Mouse (Mus musculus) heart, adult 8-10 months (tissue): ENCODE data around the gene Tapbp. TPM values are rescaled to one million over a fixed set of nuclear protein-coding genes. Genes with fewer than 3 reads are reported as not detected.
"Not testable (repeated sequence)": the region's sequence is repeated elsewhere in the genome, so short reads cannot be mapped to it uniquely, and the experiment has no call there.

Experiments
- DNase-seq: peaks from one replicate; pipeline ENCODE4 v3.0.0; 2022; ENCODE audit warnings: low spot score
- total RNA-seq, 4 experiments: library from RNA; stranded (reverse); gene quantifications; 2 replicates each; pipeline ENCODE4 v1.2.4; 2022

Tapbp gene
- total RNA-seq = 100 to 1,000 TPM in 2 of 4 experiments, 10 to 100 TPM in 2; 96.8 to 113 (median 105) TPM

GRCm38 (mm10) chr17:33915671-33916250 lies at the start of gene Tapbp, which contains the start of gene Zbtb22:
Gene Tapbp, plus strand, starts transcription at chr17:33915899.
Gene Zbtb22, plus strand, starts transcription at chr17:33915904.
- DNase-seq = peak; percentile 98

DNA sequence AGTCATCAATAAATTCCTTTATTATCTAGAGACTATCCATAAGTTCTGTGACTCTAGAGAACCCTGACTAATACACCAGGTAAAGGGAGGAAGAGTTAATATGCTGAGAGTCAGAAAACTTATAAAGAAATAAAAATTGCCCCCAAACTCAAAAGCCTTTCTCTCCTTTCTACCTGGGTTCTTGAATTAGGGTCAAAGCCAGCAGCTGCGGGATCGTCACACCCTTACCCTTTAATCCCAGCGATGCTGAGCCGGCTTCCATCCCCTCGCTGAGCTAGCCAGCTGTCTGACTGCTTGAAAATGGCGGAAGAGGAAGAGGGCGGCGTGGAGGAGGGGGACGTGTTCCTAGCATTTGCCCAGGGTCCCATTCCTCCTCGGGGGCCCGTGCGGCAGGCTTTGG lies 42.2 kb upstream of the Tapbp start, which contains the start of gene Gm7029:
TSS of gene Gm7029 (plus strand) at position 301 of the 400 bp plus-strand sequence.
- not testable (repeated sequence) for DNase-seq

DNA sequence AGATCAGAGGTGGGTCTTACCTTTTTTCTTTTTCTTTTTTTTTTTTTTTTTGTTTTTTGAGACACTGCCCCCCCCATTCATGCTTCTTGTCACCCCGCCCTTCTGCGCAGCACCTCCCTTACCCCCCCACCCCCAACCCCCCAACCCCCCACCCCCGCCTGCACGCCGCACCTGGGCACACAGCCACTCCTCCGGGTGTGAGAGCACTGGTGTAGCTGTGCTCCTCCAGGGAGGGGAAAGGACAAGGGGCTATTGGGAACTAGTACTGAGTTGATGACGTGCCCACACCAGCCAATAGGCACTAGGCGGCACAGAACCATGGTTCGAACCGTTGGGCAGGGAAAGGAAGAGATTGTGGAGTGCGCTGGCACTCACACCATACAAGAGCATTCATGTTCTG lies 41.3 kb upstream of the Tapbp start:
- no peak for DNase-seq

GRCm38 (mm10) chr17:33875797-33876196 lies 39.9 kb upstream of the Tapbp start:
- not testable (repeated sequence) for DNase-seq

DNA sequence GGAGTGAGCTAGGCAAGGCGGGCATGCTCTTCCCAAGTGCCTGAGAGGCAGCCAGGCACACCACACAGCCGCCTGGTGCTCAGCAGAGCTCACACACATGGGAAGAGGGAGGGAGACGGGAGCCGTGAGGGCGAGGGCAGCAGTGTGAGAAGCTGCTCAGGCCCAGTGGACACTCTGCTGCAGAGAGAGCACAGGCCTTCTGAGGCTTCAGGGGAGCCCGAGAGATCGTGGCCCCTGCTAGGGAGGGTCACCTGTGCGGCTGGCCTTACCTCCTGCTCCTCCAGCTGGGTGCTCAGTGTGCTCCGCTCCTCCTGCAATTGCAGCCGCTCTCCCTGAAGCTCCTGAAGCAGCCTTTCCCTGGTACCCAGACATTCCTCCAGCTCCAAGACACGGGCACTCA lies 31.4 kb upstream of the Tapbp start:
- not testable (repeated sequence) for DNase-seq

GRCm38 (mm10) chr17:33887802-33888201 lies 27.9 kb upstream of the Tapbp start:
- DNase-seq = not testable (repeated sequence)

DNA sequence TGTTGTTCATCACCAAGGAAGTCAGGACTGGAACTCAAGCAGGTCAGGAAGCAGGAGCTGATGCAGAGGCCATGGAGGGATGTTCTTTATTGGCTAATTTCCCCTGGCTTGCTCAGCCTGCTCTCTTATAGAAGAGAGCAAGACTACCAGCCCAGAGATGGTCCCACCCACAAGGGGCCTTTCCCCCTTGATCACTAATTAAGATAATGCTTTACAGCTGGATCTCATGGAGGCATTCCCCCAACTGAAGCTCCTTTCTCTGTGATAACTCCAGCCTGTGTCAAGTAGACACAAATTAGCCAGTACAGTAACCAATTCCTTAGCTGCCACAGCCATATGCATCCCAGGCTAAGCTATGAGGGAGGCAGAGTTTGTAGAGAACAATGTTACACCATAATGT lies 27.5 kb upstream of the Tapbp start:
- not testable (repeated sequence) for DNase-seq

DNA sequence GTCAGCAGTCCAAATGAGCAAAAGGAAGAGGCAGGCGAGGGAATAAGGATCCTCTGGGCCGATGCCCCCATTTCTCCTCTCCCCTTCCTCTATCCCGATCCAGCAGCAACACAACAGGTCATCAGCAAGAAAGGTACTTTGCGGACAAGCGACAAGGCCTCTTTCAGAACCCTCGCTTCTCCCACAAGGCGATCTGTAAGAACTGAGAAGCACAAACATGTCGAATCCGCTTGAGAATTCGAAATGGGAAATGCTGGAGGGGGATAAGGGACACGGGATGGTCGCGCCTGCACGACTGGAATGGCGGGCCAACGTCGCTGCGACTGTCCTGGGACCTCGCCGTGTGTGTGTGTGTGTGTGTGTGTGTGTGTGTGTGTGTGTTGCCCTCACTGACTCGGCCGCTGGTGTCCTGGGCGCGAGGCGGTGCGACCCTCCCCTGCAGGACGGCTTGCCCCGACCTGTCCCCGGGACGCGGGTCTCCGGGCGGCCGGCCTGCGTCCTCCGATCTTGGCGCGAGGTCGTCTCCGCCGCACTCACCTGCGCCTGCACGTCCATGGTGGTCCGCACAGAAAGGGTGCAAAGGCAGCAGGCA lies 25.7 kb upstream of the Tapbp start:
- not testable (repeated sequence) for DNase-seq

GRCm38 (mm10) chr17:33890533-33891059 lies 25.1 kb upstream of the Tapbp start, which contains the start of gene Kifc1:
Gene Kifc1, minus strand, starts transcription at chr17:33890661.
- DNase-seq = peak; percentile 99

- DNase-seq = no peak
These were observed 24.3 kb upstream of the Tapbp start for GRCm38 (mm10) chr17:33891357-33891756.

DNA sequence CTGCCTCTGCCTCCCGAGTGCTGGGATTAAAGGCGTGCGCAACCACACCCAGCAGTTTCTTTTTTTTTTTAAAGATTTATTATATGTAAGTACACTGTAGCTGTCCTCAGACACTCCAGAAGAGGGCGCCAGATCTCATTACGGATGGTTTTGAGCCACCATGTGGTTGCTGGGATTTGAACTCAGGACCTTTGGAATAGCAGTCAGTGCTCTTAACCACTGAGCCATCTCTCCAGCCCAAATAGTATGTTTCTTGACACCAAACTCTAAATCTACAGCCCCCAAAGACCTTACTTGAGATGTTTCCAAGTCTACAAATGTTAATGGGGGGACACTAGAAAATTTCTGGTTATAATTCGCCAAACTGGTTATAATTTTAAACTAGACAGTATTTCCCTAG lies 23.8 kb upstream of the Tapbp start:
- DNase-seq = not testable (repeated sequence)

- no peak for DNase-seq
These were observed 23.3 kb upstream of the Tapbp start for GRCm38 (mm10) chr17:33892429-33892828.

DNA sequence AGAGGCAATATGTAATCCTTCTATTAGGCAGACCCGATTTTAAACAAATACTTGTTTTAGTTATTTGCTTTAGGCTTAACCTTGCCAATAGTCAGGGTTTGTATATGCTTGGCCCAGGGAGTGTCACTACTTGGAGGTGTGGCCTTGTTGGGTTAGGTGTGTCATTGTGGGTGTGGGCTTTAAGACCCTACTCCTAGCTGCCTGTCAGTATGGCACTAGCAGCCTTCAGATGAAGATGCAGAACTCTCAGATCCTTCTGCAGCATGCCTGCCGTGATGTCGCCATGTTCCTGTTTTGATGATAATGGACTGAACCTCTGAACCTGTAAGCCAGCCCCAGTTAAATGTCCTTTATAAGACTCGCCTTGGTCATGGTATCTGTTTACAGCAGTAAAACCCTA lies 22.7 kb upstream of the Tapbp start:
- DNase-seq = not testable (repeated sequence)

DNA sequence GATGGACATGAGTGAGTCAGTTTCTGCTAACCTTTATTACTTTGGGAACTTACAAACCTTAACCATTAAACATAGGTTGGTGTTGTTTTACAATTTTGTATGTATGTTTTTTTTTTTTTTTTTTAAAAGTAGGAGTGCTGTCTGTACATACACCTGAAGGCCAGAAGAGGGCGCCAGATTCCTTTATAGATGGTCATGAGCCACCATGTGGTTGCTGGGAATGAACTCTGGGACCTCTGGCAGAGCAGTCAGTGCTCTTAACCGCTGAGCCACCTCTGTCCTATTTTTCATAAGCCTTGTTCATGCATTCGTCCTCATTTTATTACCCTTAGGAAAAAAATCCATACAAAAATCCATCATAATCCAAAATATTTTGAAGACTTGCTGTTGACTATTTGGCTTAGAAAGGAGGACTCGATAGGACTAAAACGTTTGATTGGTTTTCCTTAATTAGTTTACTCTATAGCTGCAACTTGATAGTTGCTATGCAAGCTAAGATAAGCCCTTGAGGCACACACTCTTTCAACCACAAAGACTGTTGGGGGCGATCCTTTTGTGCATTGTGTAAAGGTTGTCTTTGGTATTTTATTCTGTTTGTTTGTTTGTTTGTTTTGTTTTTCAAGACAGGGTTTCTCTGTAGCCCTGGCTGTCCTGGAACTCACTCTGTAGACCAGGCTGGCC lies 18.4 kb upstream of the Tapbp start:
- DNase-seq = no peak

GRCm38 (mm10) chr17:33898193-33898592 lies 17.5 kb upstream of the Tapbp start:
- not testable (repeated sequence) for DNase-seq

GRCm38 (mm10) chr17:33899642-33900041 lies 16.1 kb upstream of the Tapbp start:
- no peak for DNase-seq

GRCm38 (mm10) chr17:33900281-33900988 lies 15.3 kb upstream of the Tapbp start:
- DNase-seq = no peak

GRCm38 (mm10) chr17:33900989-33901314 lies 14.7 kb upstream of the Tapbp start:
- DNase-seq = no peak

GRCm38 (mm10) chr17:33901653-33902052 lies 14.0 kb upstream of the Tapbp start:
- DNase-seq = no peak

DNA sequence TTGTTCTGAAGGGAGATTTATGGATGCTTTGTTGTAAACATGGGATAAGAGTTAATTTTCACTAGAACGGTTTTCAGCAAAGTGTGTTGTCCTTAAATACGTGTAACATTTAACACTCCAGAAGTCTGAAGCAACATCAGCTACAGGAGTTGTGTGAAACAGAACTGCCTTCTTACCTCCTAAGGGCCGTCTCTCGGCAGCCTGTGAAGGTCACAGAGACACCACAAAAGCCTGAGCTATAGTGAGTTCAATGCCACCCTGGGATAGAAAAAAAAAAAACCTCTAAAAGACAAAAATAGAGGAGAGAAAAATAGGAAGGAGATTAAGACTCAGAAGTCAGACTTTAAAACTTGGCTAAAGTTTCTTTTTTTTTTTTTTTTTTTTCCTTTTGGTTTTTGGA lies 13.6 kb upstream of the Tapbp start:
- no peak for DNase-seq

DNA sequence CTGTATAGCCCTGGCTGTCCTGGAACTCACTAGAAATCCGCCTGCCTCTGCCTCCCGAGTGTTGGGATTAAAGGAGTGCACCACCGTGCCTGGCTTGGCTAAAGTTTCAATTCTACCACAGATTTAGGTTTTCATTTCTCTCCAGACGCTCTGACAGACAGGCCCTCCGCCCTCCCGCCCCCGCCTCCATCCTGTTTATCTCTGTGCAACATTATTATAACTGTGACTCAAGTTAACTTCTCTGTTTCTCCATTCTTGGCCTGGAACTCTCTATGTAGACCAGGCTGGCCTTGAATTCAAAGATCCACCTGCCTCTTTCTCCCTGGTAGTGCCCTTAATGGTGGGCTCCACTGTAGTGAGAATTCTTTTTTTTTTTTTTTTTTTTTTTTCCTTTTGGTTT lies 13.2 kb upstream of the Tapbp start:
- no peak for DNase-seq
